ENCODE assay signal across 9 mouse cellular contexts in the genomic region with DNA sequence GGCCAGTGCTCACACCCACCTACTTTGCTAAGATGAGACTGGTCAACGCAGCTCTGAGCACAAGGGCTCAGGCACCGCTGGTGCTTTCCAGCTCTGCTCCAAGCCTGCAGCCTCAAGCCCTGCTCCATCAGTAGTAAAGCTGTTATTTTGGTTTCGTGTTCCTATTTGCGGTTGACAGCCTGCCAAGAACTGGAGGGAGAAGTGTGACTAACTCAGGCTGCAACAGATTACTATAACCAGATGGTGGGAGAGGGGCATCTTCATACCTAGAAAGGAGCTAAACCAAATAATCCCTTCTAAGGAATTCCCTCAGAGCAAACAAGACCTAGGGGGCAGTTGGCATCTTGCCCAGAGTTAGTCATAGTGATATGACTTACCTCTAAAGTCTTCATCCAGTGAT.
DNase-seq lines count a peak whose midpoint lies in the region; ATAC-seq lines count a peak whose summit lies in the region.
"Had no signal": no experiment of that assay in that cellular context is flagged by ENCODE, and none has a peak within 500 bp of the region (broad histone marks: within the 10 kb centered on the region; RNA-seq: fewer than 3 reads in every experiment).

No protein-coding gene starts in this region.

- peak; percentile 86 for DNase-seq in MN1 (ENCODE audit: low spot score)
- DNase-seq in brain, adult 2 months (ENCODE audit: low read depth, low spot score) = peak; percentile 93
- DNase-seq in frontal cortex, adult 2 months (ENCODE audit: extremely low spot score in 1 of 2, low spot score in 1 of 2) = peak; percentile 63 to 88
- peak; percentile 71 to 75 for DNase-seq in heart, postnatal 14 days
- DNase-seq in layer of hippocampus, adult 9-10 months (ENCODE audit: low spot score) = peak; percentile 69
- peak; percentile 54 to 67 for DNase-seq in lung, postnatal 4 days
- peak; percentile 65 to 71 for DNase-seq in urinary bladder, postnatal 4 days (ENCODE audit: low spot score in 2 of 2)

- H3K36me3 ChIP-seq in midbrain, embryonic 15.5 days (replicated peaks) = no peaks in the 10 kb centered on the region
- H3K36me3 ChIP-seq: midbrain, embryonic 12.5 days had no signal

- intact Hi-C loops in heart, postnatal 14 days (cut with DNase I) = no loop called here

- no peaks in the 10 kb centered on the region for H3K9me3 ChIP-seq in midbrain, embryonic 15.5 days
- H3K9me3 ChIP-seq: midbrain, embryonic 12.5 days had no signal

- H3K27ac ChIP-seq in midbrain, embryonic 15.5 days = no peak overlapping the region
- H3K27ac ChIP-seq: midbrain, embryonic 12.5 days had no signal

- H3K9ac ChIP-seq in midbrain, embryonic 15.5 days = no peak overlapping the region
- H3K9ac ChIP-seq: midbrain, embryonic 12.5 days had no signal

- no peaks in the 10 kb centered on the region for H3K27me3 ChIP-seq in midbrain, embryonic 15.5 days (replicated peaks)
- H3K27me3 ChIP-seq: midbrain, embryonic 12.5 days had no signal

- 75% methylated on average over 4 of the region's 4 CpGs for WGBS in midbrain, embryonic 15.5 days

- no peak for ATAC-seq in midbrain, embryonic 15.5 days (replicated peaks)

- no peak overlapping the region for H3K4me2 ChIP-seq in midbrain, embryonic 15.5 days
- H3K4me2 ChIP-seq: midbrain, embryonic 12.5 days had no signal

- peaks cover 5% of the 10 kb centered on the region; the same call in 1 of the 2 replicates for H3K4me1 ChIP-seq in midbrain, embryonic 15.5 days
- H3K4me1 ChIP-seq: midbrain, embryonic 12.5 days had no signal

- H3K4me3 ChIP-seq in midbrain, embryonic 15.5 days = no peak overlapping the region
- H3K4me3 ChIP-seq: midbrain, embryonic 12.5 days had no signal
